Mouse (Mus musculus) layer of hippocampus, postnatal 14 days (tissue): ENCODE results near the gene Btg2. TPM values are rescaled to one million over a fixed set of nuclear protein-coding genes. Genes with fewer than 3 reads are reported as not detected.

Experiments
- DNase-seq, 2 experiments: peaks; one replicate each; pipeline ENCODE4 v3.0.0; 2021 to 2022; ENCODE audit warnings: low spot score in 2 of 2, mixed read lengths in 1 of 2
- total RNA-seq, 2 experiments: library from RNA; stranded (reverse); gene quantifications; 2 replicates each; pipeline ENCODE4 v1.2.3; 2021

The Btg2 gene
- total RNA-seq, 2 experiments from 2014 or later: 14.1 to 19.2 TPM

DNA sequence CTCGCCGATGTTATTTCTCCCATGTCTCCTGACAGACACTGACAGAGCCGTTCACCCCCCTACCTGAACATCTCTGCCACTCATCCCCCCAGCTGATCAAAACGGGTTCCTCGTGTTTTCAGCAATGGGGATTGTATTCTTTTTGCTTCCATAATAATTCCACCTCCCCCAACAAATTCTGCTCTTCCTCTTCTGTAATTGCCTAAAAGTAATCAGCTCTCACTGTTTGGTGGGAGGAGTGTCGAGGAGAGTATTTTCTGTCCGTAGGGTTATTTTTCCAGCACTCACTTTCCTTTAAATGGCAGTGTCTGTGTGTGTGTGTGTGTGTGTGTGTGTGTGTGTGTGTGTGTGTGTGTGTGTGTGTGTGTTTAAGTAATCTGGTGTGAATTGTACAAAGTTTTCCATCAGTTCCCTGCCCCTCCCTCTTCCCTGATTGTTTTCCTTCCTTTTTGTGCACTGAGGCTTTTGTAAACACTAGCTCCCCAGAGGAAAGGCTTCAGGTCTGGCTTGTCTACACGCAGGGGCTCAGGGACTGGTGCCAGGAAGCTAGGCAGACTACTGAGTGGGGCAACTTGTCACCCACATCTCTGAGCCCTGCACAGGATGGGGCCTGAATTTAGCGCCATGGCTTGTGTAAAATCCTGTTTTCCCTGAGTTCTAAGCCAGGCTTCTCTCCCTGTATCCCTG is 700 bp upstream of the Btg2 start:
- peak in 1 of 2 experiments; percentile 48 for DNase-seq

DNA sequence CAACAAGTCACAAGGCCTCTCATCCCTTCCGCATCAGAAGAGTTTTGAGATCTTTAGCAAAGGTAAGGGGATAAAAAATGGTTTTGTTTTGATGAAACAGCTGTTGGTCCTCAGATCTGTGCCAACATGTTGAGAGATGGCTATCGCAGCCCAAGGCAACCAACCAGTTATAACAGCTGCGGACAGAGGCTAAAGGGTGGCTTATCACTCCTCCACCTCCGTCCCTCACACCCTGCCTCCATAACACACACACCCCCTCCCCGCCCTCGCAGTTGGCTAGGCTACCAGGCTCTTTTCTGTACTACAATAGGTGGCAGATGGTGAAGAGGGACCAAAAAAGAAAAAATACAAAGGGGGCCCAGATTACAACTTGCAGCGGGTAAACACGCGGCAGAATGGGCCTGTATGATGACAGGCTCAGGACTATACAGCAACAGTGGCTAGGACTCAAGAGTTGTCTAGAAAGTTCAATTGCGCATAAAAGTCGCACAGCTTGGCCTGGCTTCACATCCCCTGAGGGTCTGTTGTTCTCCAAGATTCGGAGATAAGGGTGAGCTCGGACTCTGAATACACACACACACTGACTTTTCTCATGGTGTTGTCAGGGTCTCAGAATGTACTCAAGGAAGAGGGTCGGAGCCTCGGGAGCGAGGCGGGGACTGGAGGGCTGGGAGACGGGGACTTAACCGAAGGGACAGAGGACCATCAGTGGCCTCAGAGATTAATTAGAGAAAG is 692 bp downstream of the Btg2 start:
- peak; percentile 26 to 63 for DNase-seq

- peak; percentile 32 to 48 for DNase-seq
Observed at GRCm38 (mm10) chr1:134077389-134078060, 1.4 kb downstream of the Btg2 start.

GRCm38 (mm10) chr1:134076789-134077188 is 2.1 kb downstream of the Btg2 start:
- no peak for DNase-seq

- no peak for DNase-seq
Observed at GRCm38 (mm10) chr1:134075532-134075931, 3.4 kb downstream of the Btg2 start.

- no peak for DNase-seq
Observed at GRCm38 (mm10) chr1:134074606-134075005, 4.3 kb downstream of the Btg2 start.

GRCm38 (mm10) chr1:134074184-134074583 is 4.7 kb downstream of the Btg2 start:
- DNase-seq: no peak

DNA sequence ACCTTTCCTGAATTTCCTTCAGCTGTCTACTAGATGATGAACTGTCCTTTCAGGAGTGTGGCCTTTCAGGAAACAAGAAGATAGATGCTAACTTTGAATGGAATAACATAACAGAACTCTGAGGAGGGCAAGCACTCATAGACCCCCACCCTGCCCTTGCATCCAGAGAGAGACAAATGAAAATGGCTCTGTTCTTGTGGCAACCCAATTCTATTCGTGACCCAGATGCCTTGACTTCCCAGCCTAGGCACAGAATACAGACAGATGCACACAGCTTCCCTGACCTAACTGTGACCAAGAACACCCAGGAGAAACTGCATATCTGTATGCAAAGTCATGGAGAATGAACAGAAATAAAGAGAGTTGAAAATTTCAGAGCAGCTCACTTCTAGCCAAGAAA is 5.3 kb downstream of the Btg2 start:
- DNase-seq: no peak

GRCm38 (mm10) chr1:134073061-134073564 is 5.8 kb downstream of the Btg2 start:
- no peak for DNase-seq

GRCm38 (mm10) chr1:134071411-134072018 is 7.4 kb downstream of the Btg2 start:
- no peak for DNase-seq

DNA sequence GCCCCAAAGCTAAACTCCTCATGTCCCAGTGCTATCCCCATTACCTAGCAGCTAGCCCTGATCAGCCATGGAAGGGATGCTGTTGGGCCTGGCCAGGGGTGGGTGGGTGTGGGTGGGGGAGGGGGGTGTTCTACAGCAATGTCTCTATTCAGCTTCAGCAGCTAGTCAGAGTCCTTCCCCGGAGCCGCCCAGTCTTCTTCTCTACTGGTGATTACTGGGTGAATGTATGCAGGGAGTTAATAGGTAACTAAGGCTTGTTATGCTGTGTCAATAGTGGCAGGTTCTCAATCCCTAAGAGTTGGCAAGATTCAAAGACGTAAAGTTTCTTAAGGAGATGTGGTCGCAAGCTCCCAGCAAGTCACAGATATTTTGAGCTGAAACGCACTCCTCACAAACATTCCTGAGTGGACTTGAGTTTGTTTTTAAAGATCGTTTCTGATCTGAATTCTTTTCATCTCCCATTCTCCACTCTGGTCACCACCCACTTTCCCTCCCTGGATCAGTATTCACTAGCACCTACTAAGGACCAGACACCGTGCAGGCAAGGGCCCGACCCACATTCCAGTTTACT is 8.7 kb downstream of the Btg2 start:
- no peak for DNase-seq

GRCm38 (mm10) chr1:134067143-134067619 is 11.7 kb downstream of the Btg2 start:
- DNase-seq: no peak

DNA sequence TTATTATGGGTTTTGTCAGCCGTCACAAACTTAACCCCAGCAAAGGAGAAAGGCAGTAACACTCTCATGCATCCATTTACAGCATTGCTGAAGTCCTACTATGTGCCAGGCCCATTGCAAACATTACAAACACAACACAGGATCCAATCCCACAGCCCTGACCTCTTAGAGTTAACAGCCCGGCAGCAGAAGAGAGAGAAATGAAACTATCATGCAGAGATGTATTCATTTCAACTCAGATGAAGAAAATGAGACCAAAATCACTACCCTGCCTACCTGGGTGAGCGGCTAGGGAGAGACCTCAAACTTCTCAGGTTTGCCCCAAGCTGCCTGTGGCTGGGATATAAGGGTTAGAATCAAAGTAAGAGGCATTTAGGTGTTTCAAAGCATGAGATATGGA is 12.4 kb downstream of the Btg2 start:
- no peak for DNase-seq

GRCm38 (mm10) chr1:134065241-134065809 is 13.6 kb downstream of the Btg2 start:
- no peak for DNase-seq

GRCm38 (mm10) chr1:134064296-134064831 is 14.6 kb downstream of the Btg2 start:
- DNase-seq: no peak

- DNase-seq: no peak
Observed at GRCm38 (mm10) chr1:134063773-134064125, 15.2 kb downstream of the Btg2 start.

DNA sequence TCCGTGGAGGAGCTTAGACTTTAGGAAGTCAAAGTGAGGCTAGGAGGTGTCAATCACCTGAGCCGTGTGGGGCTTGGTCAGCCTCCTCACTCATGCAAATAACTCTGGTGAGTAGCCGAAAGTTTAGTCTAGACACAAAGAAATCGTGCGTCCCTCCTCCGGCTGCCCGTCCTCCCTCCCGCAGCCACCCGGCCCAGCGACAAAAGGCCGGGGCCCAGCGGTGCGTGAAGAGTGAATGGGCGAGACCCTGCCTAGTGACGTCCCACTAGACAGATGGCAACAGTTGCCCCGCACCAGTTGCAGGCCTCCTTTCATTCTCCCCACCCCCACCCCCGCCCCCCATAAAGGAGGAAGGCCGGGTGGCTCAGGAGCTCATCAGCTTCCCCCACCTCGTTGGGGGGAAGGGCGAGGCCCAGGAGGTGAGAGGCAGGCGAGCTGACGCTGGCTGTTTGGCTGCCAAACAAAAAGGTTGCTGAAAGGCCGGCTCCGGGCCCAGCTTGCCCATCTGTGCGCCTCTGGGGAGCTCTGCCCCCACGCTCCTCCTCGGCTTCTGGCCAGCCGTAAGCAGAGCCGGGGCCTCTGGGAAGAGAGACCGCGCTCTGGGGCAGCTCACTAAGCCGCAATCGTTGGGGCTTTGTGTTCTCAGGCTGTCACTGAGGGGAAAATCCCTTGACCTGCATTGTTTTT is 15.7 kb downstream of the Btg2 start:
- DNase-seq: peak; percentile 53 to 58

GRCm38 (mm10) chr1:134062411-134063085 is 16.4 kb downstream of the Btg2 start:
- peak; percentile 40 to 54 for DNase-seq

GRCm38 (mm10) chr1:134061915-134062314 is 17.0 kb downstream of the Btg2 start:
- no peak for DNase-seq
